Mouse (Mus musculus) duodenum, adult 2 months (tissue): ENCODE results near the gene Rap2b. TPM values are rescaled to one million over a fixed set of nuclear protein-coding genes. Genes with fewer than 3 reads are reported as not detected.

Experiments used
- polyA plus RNA-seq: library from polyadenylated mRNA; depleted of rRNA; stranded (reverse); fragments of >200 nt; gene quantifications from 2 replicates; pipeline ENCODE4 v1.2.3, GENCODE M21; 2012; ENCODE audit warnings: low replicate concordance; rRNA removed

The Rap2b gene
- polyA plus RNA-seq = 1.5 and 3.8 TPM in 2 replicates

DNA sequence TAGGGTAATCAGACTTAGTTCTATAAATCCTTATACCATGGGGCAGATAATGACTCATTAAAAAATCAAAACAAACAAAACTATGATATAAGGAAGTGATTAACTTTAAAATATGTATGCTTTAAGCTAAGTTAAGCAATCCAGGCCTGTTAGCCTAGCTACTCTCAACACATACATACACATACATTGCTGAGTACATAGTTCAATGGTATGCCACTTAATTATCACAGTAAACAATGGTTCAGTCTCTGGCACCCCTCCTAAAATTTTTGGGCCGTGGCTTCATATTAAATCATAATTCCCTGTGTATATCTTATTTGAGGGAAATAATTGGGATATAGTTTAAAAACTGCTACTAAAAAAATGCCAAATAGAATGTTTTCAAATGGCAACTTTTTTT is at the start of gene Rap2b:
Gene Rap2b, plus strand, starts transcription at position 301 of the 400 bp plus-strand sequence.

GRCm38 (mm10) chr3:61365779-61366373 is 4.4 kb downstream of the Rap2b start, which contains the start of gene B430305J03Rik:
B430305J03Rik (minus strand) TSS chr3:61365951.

Other genes with a start within 250 kb of the Rap2b start
- not detected in 2 replicates for gene B430305J03Rik, start 4.3 kb downstream of the Rap2b start, polyA plus RNA-seq